Mouse (Mus musculus) frontal cortex, postnatal 10 days (tissue): ENCODE data around the gene Braf.
A peak's percentile ranks its signal among the peaks of the same experiment; 100 is the strongest.
"Not testable (repeated sequence)": the region's sequence is repeated elsewhere in the genome, so short reads cannot be mapped to it uniquely, and the experiment has no call there.

ENCODE experiments used
- DNase-seq, 2 experiments: peaks; one replicate each; pipeline ENCODE4 v3.0.0; 2022; ENCODE audit warnings: low spot score in 2 of 2, mixed read lengths in 1 of 2

Braf gene

GRCm38 (mm10) chr6:39724866-39725711 lies at the start of gene Braf:
Braf (minus strand) TSS chr6:39725463.
- DNase-seq = peak; percentile 84 to 88

- no peak for DNase-seq
Measured at GRCm38 (mm10) chr6:39775029-39775428, 49.8 kb upstream of the Braf start.

- DNase-seq = no peak
Measured at GRCm38 (mm10) chr6:39757229-39757628, 32.0 kb upstream of the Braf start.

- DNase-seq = no peak
Measured at GRCm38 (mm10) chr6:39749881-39750280, 24.6 kb upstream of the Braf start.

- DNase-seq = no peak
Measured at GRCm38 (mm10) chr6:39747094-39747493, 21.8 kb upstream of the Braf start.

- DNase-seq = no peak
Measured at GRCm38 (mm10) chr6:39745456-39745855, 20.2 kb upstream of the Braf start.

GRCm38 (mm10) chr6:39739698-39740097 lies 14.4 kb upstream of the Braf start:
- DNase-seq = not testable (repeated sequence)

- DNase-seq = no peak
Measured at GRCm38 (mm10) chr6:39728095-39728494, 2.8 kb upstream of the Braf start.

GRCm38 (mm10) chr6:39726149-39726548 lies 886 bp upstream of the Braf start:
- DNase-seq = no peak

GRCm38 (mm10) chr6:39724542-39724865 lies 759 bp downstream of the Braf start:
- no peak for DNase-seq

- no peak for DNase-seq
Measured at GRCm38 (mm10) chr6:39724071-39724470, 1.2 kb downstream of the Braf start.

GRCm38 (mm10) chr6:39718567-39718966 lies 6.7 kb downstream of the Braf start:
- DNase-seq = no peak

GRCm38 (mm10) chr6:39717049-39717448 lies 8.2 kb downstream of the Braf start:
- DNase-seq = no peak

- DNase-seq = no peak
Measured at GRCm38 (mm10) chr6:39714341-39714740, 10.9 kb downstream of the Braf start.

GRCm38 (mm10) chr6:39713399-39713798 lies 11.9 kb downstream of the Braf start:
- DNase-seq = no peak

GRCm38 (mm10) chr6:39705625-39706024 lies 19.6 kb downstream of the Braf start:
- no peak for DNase-seq

- DNase-seq = no peak
Measured at GRCm38 (mm10) chr6:39693126-39693525, 32.1 kb downstream of the Braf start.

- DNase-seq = not testable (repeated sequence)
Measured at GRCm38 (mm10) chr6:39686839-39687238, 38.4 kb downstream of the Braf start.

- no peak for DNase-seq
Measured at GRCm38 (mm10) chr6:39681795-39682194, 43.5 kb downstream of the Braf start.

GRCm38 (mm10) chr6:39680524-39680923 lies 44.7 kb downstream of the Braf start:
- no peak for DNase-seq

GRCm38 (mm10) chr6:39678241-39678640 lies 47.0 kb downstream of the Braf start:
- no peak for DNase-seq

GRCm38 (mm10) chr6:39675081-39675480 lies 50.2 kb downstream of the Braf start:
- DNase-seq = no peak

- no peak for DNase-seq
Measured at GRCm38 (mm10) chr6:39611296-39611695, 114.0 kb downstream of the Braf start.

GRCm38 (mm10) chr6:39610207-39610606 lies 115.1 kb downstream of the Braf start:
- DNase-seq = no peak
